ENCODE assay signal across 12 mouse cellular contexts in the genomic region with DNA sequence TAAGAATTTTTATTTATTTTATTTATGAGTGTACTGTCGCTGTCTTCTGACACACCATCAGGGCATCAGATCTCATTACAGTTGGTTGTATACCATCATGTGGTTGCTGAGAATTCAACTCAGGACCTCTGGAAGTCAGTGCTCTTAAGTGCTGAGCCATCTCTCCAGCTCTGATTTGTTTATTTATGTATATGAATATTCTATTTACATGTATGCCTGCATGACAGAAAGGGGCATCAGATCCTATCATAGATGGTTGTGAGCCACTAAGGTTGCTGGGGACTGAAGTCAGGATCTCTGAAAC. TPM values are rescaled to one million over a fixed set of nuclear protein-coding genes. Genes with fewer than 3 reads are reported as not detected.
DNase-seq lines count a peak whose midpoint lies in the region; ATAC-seq and TF ChIP-seq lines count a peak whose summit lies in the region.
"Had no signal": no experiment of that assay in that cellular context is flagged by ENCODE, and none has a peak within 500 bp of the region (broad histone marks: within the 10 kb centered on the region; RNA-seq: fewer than 3 reads in every experiment).

No protein-coding gene starts in this region.

- H3K4me2 ChIP-seq in liver, embryonic 11.5 days: peak overlapping the region; percentile 95
- peak overlapping the region; percentile 87 for H3K4me2 ChIP-seq in liver, embryonic 12.5 days
- H3K4me2 ChIP-seq in neural tube, embryonic 14.5 days (ENCODE audit: low read depth, low read length): no peak overlapping the region

- H3K9ac ChIP-seq in liver, embryonic 11.5 days (ENCODE audit: low read depth, low read length): 0 out of 2 replicates have a peak overlapping the region, but pooled peaks have one; percentile 4
- peak overlapping the region; percentile 82; the same call in 1 of the 2 replicates for H3K9ac ChIP-seq in liver, embryonic 12.5 days
- H3K9ac ChIP-seq in neural tube, embryonic 14.5 days (replicated peaks; ENCODE audit: low read depth, low read length): no peak overlapping the region

- 7% methylated on average over 1 of the region's 1 CpGs for WGBS in liver, embryonic 11.5 days
- 7% methylated on average over 1 of the region's 1 CpGs for WGBS in liver, embryonic 12.5 days (ENCODE audit: insufficient replicate concordance)
- WGBS in neural tube, embryonic 14.5 days: 10% methylated on average over 1 of the region's 1 CpGs

- peaks cover 7% of the 10 kb centered on the region for H3K36me3 ChIP-seq in liver, embryonic 11.5 days (ENCODE audit: control insufficient read depth, insufficient read depth, low read length)
- H3K36me3 ChIP-seq in liver, embryonic 12.5 days: peaks cover 46% of the 10 kb centered on the region
- peaks cover 8% of the 10 kb centered on the region for H3K36me3 ChIP-seq in neural tube, embryonic 14.5 days (ENCODE audit: control insufficient read depth, insufficient read depth, low read length)

- ATAC-seq in liver, embryonic 11.5 days (replicated peaks; ENCODE audit: low FRiP score): no peak
- no peak for ATAC-seq in liver, embryonic 12.5 days
- ATAC-seq in neural tube, embryonic 14.5 days (ENCODE audit: low read depth): 0 out of 2 replicates have a peak, but pooled peaks have one; percentile 48

- no peaks in the 10 kb centered on the region for H3K9me3 ChIP-seq in liver, embryonic 11.5 days (ENCODE audit: control insufficient read depth, low read length)
- no peaks in the 10 kb centered on the region for H3K9me3 ChIP-seq in liver, embryonic 12.5 days (replicated peaks)
- no peaks in the 10 kb centered on the region for H3K9me3 ChIP-seq in neural tube, embryonic 14.5 days (ENCODE audit: control insufficient read depth, low read length)

- H3K4me3 ChIP-seq in gastrocnemius, adult 2 months: peak overlapping the region; percentile 76
- H3K4me3 ChIP-seq in liver, embryonic 11.5 days (ENCODE audit: low read depth, low read length): peak overlapping the region; percentile 93
- no peak overlapping the region for H3K4me3 ChIP-seq in liver, embryonic 12.5 days
- no peak overlapping the region for H3K4me3 ChIP-seq in neural tube, embryonic 14.5 days (ENCODE audit: low read depth, low read length)

- no peak for TF ChIP-seq CTCF in gastrocnemius, adult 2 months (IDR thresholded peaks at IDR 0.05)

- DNase-seq in gastrocnemius, adult 2 months: no peak
- no peak for DNase-seq in gastrocnemius, adult 8-10 months (ENCODE audit: low spot score in 2 of 2)
- DNase-seq in liver, embryonic 11.5 days (ENCODE audit: low spot score): no peak
- DNase-seq in liver: no peak
- no peak for DNase-seq in cerebellum, postnatal 4 days (ENCODE audit: low spot score in 2 of 2)
- DNase-seq in gastrocnemius, postnatal 36 days: no peak

- H3K4me1 ChIP-seq in liver, embryonic 11.5 days (replicated peaks; ENCODE audit: control insufficient read depth, insufficient read depth, low read length): peaks cover 3% of the 10 kb centered on the region
- peaks cover 14% of the 10 kb centered on the region for H3K4me1 ChIP-seq in liver, embryonic 12.5 days
- peaks cover 4% of the 10 kb centered on the region for H3K4me1 ChIP-seq in neural tube, embryonic 14.5 days (ENCODE audit: control insufficient read depth, insufficient read depth, low read length)

- intact Hi-C loops in gastrocnemius, adult 2 months (cut with DNase I): no loop called here
- intact Hi-C loops in gastrocnemius, postnatal 36 days (cut with DNase I): no loop called here

- no peaks in the 10 kb centered on the region for H3K27me3 ChIP-seq in liver, embryonic 11.5 days (replicated peaks; ENCODE audit: control insufficient read depth, insufficient read depth, low read length)
- H3K27me3 ChIP-seq in liver, embryonic 12.5 days (replicated peaks): no peaks in the 10 kb centered on the region
- H3K27me3 ChIP-seq in neural tube, embryonic 14.5 days (ENCODE audit: control insufficient read depth, insufficient read depth, low read length): no peaks in the 10 kb centered on the region

- peak overlapping the region; percentile 85 for H3K27ac ChIP-seq in gastrocnemius, adult 2 months
- H3K27ac ChIP-seq in liver, embryonic 11.5 days (ENCODE audit: low read depth, low read length): no peak overlapping the region
- H3K27ac ChIP-seq in liver, embryonic 12.5 days: no peak overlapping the region
- no peak overlapping the region for H3K27ac ChIP-seq in neural tube, embryonic 14.5 days (ENCODE audit: low read depth, low read length)

RNA-seq across cellular contexts. Expression of a gene that starts 0.5 kb away (rescaled TPM):
- 10 to 100 TPM in 1 of 2 experiments, 1 to 10 TPM in 1; 9.8 to 10.2 TPM for total RNA-seq in gastrocnemius, adult 2 months (2021)
- total RNA-seq in gastrocnemius, adult 8-10 months (2022): 10 to 100 TPM in 2 of 4 experiments, 1 to 10 TPM in 2; 8.9 to 10.5 (median 9.9) TPM
- polyA plus RNA-seq in liver, embryonic 11.5 days (2014; fragmentation: Nextera tagmentation; extraction: Ambion mirVana): 25.7 and 26.0 TPM in 2 replicates
- polyA plus RNA-seq in liver, embryonic 12.5 days (2016; fragmentation: Nextera tagmentation; extraction: Ambion mirVana): 16.3 TPM in 2 replicates
- 30.7 and 36.2 TPM in 2 replicates for polyA plus RNA-seq in neural tube, embryonic 14.5 days (2014; fragmentation: Nextera tagmentation; extraction: Ambion mirVana)
- total RNA-seq in gastrocnemius, postnatal 36 days (2021): 10 to 100 TPM; 10.1 to 11.4 TPM

RNA-seq across cellular contexts. Expression of a gene that starts 11.4 kb away (rescaled TPM):
- total RNA-seq in gastrocnemius, adult 2 months (2021): not detected
- total RNA-seq in gastrocnemius, adult 8-10 months (2022): not detected
- polyA plus RNA-seq in liver, embryonic 11.5 days (2014; fragmentation: Nextera tagmentation; extraction: Ambion mirVana): 4.9 and 5.1 TPM in 2 replicates
- polyA plus RNA-seq in liver, embryonic 12.5 days (2016; fragmentation: Nextera tagmentation; extraction: Ambion mirVana): 7.7 and 8.8 TPM in 2 replicates
- not detected in 2 replicates for polyA plus RNA-seq in neural tube, embryonic 14.5 days (2014; fragmentation: Nextera tagmentation; extraction: Ambion mirVana)
- not detected for total RNA-seq in gastrocnemius, postnatal 36 days (2021)
- total RNA-seq: gastrocnemius, postnatal 14 days; layer of hippocampus, postnatal 14 days had no signal
- polyA plus RNA-seq: embryonic facial prominence, embryonic 11.5 days had no signal

RNA-seq across cellular contexts. Expression of a gene that starts 28.4 kb away (rescaled TPM):
- total RNA-seq in gastrocnemius, adult 2 months (2021): 100 to 1,000 TPM in 1 of 2 experiments, 10 to 100 TPM in 1; 95.3 to 106 TPM
- 100 to 1,000 TPM; 108 to 127 (median 111) TPM for total RNA-seq in gastrocnemius, adult 8-10 months (2022)
- 80.1 and 83.2 TPM in 2 replicates for polyA plus RNA-seq in liver, embryonic 11.5 days (2014; fragmentation: Nextera tagmentation; extraction: Ambion mirVana)
- 84.3 and 85.8 TPM in 2 replicates for polyA plus RNA-seq in liver, embryonic 12.5 days (2016; fragmentation: Nextera tagmentation; extraction: Ambion mirVana)
- 74.4 and 77.5 TPM in 2 replicates for polyA plus RNA-seq in neural tube, embryonic 14.5 days (2014; fragmentation: Nextera tagmentation; extraction: Ambion mirVana)
- 10 to 100 TPM; 86.6 to 89.2 TPM for total RNA-seq in gastrocnemius, postnatal 36 days (2021)

RNA-seq across cellular contexts. Expression of a gene that starts 32.7 kb away (rescaled TPM):
- 10 to 100 TPM; 50.3 to 53.0 TPM for total RNA-seq in gastrocnemius, adult 2 months (2021)
- total RNA-seq in gastrocnemius, adult 8-10 months (2022): 10 to 100 TPM; 61.5 to 73.2 (median 63.8) TPM
- 38.8 and 39.5 TPM in 2 replicates for polyA plus RNA-seq in liver, embryonic 11.5 days (2014; fragmentation: Nextera tagmentation; extraction: Ambion mirVana)
- polyA plus RNA-seq in liver, embryonic 12.5 days (2016; fragmentation: Nextera tagmentation; extraction: Ambion mirVana): 18.0 and 19.7 TPM in 2 replicates
- polyA plus RNA-seq in neural tube, embryonic 14.5 days (2014; fragmentation: Nextera tagmentation; extraction: Ambion mirVana): 32.5 and 42.5 TPM in 2 replicates
- 10 to 100 TPM; 45.6 TPM for total RNA-seq in gastrocnemius, postnatal 36 days (2021)

RNA-seq across cellular contexts. Expression of a gene that starts 49.1 kb away (rescaled TPM):
- not detected for total RNA-seq in gastrocnemius, adult 2 months (2021)
- not detected for total RNA-seq in gastrocnemius, adult 8-10 months (2022)
- polyA plus RNA-seq in liver, embryonic 11.5 days (2014; fragmentation: Nextera tagmentation; extraction: Ambion mirVana): 1.0 and 2.4 TPM in 2 replicates
- polyA plus RNA-seq in liver, embryonic 12.5 days (2016; fragmentation: Nextera tagmentation; extraction: Ambion mirVana): 0.32 TPM in 1 of 2 replicates, not detected in the other
- not detected in 2 replicates for polyA plus RNA-seq in neural tube, embryonic 14.5 days (2014; fragmentation: Nextera tagmentation; extraction: Ambion mirVana)
- not detected for total RNA-seq in gastrocnemius, postnatal 36 days (2021)
- total RNA-seq: adrenal gland, postnatal 14 days; gastrocnemius, postnatal 14 days; layer of hippocampus, postnatal 14 days had no signal
- polyA plus RNA-seq: embryonic facial prominence, embryonic 11.5 days had no signal

Comparison
In these comparisons a context has a peak if more than half of its experiments do, and no peak if none do; other contexts are left out.
1. H3K4me3 ChIP-seq: peak in gastrocnemius, adult 2 months (single experiment) and liver, embryonic 11.5 days (single experiment); none in liver, embryonic 12.5 days (single experiment) and neural tube, embryonic 14.5 days (single experiment).